Mouse (Mus musculus): ENCODE data around the gene Eif5a. TPM values are rescaled to one million over a fixed set of nuclear protein-coding genes. Genes with fewer than 3 reads are reported as not detected.
A peak's percentile ranks its signal among the peaks of the same experiment; 100 is the strongest.

The Eif5a gene
- total and polyA plus RNA-seq, 2 experiments from 2014 or later = 491 to 1,160 TPM

DNA sequence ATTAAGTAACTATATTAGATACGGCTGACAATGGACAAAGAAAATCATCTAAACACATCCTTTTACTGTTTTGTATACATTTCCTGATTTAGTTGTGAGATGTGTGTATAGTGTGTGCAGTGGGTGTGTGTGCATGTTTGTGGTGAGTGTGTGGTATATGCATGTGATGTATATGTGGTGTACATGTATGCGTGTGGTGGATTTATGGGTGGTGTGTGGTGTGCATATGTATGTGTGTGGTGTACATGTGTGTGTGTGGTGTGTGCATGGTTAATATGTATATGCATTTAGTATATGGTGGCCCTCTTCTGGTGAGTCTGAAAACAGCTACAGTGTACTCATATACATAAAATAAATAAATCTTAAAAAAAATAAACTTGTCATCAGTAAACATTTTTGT, 5.7 kb upstream of the Eif5a start:
- DNase-seq (ENCODE audit: low spot score) (no peak), ATAC-seq (no peak)
- H3K27ac ChIP-seq = no peak overlapping the region
- no peaks in the 10 kb centered on the region for H3K9me3 ChIP-seq (ENCODE audit: low read length)
- H3K4me3 ChIP-seq (ENCODE audit: low read length) = no peak overlapping the region
- no peaks in the 10 kb centered on the region for H3K36me3 ChIP-seq (ENCODE audit: insufficient read depth, low read length)
- H3K4me2 ChIP-seq (ENCODE audit: low read depth, low read length) = no peak overlapping the region
- H3K4me1 ChIP-seq (ENCODE audit: insufficient read depth, low read length) = peaks cover under 1% of the 10 kb centered on the region; the same call in 1 of the 2 replicates
- H3K27me3 ChIP-seq (ENCODE audit: insufficient read depth, low read length) = no peaks in the 10 kb centered on the region
- no peak for TF ChIP-seq CTCF (IDR thresholded peaks at IDR 0.05; ENCODE audit: low read depth)
- H3K9ac ChIP-seq (replicated peaks; ENCODE audit: low read length) = no peak overlapping the region
- 99% methylated on average over 2 of the region's 2 CpGs for WGBS

DNA sequence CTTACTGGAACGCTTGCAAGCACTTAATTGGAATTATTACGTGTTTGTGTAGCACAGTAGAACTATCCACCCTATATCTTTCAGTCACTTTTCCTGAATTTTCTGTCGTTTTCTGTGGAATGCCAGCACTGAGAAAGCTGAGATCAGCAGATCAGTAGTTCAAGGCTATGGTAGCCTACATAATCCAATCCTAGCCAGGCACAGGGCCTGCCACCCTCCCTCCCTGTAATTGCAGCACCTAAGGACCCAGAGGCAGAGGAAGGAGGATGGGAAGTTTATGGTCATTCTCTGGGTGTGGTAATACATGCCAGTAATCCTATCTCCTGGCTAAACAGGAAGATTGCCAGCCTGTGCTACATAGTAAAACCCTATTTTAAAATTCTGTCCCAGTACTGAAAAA, 1.0 kb upstream of the Eif5a start:
- Histone ChIP-seq H3K4me2 (ENCODE audit: low read depth, low read length) (peak overlapping the region; percentile 63; the same call in 1 of the 2 replicates), H3K27me3 (ENCODE audit: insufficient read depth, low read length) (no peaks in the 10 kb centered on the region), H3K4me3 (ENCODE audit: low read length) (no peak overlapping the region), H3K36me3 (ENCODE audit: insufficient read depth, low read length) (peaks cover 11% of the 10 kb centered on the region), H3K9ac (replicated peaks; ENCODE audit: low read length) (no peak overlapping the region), H3K27ac (no peak overlapping the region), H3K4me1 (ENCODE audit: insufficient read depth, low read length) (peaks cover 10% of the 10 kb centered on the region), H3K9me3 (ENCODE audit: low read length) (no peaks in the 10 kb centered on the region)
- 63% methylated on average over 3 of the region's 3 CpGs for WGBS
- no peak for TF ChIP-seq CTCF (IDR thresholded peaks at IDR 0.05; ENCODE audit: low read depth)
- DNase-seq (ENCODE audit: low spot score) = no peak
- ATAC-seq = no peak

DNA sequence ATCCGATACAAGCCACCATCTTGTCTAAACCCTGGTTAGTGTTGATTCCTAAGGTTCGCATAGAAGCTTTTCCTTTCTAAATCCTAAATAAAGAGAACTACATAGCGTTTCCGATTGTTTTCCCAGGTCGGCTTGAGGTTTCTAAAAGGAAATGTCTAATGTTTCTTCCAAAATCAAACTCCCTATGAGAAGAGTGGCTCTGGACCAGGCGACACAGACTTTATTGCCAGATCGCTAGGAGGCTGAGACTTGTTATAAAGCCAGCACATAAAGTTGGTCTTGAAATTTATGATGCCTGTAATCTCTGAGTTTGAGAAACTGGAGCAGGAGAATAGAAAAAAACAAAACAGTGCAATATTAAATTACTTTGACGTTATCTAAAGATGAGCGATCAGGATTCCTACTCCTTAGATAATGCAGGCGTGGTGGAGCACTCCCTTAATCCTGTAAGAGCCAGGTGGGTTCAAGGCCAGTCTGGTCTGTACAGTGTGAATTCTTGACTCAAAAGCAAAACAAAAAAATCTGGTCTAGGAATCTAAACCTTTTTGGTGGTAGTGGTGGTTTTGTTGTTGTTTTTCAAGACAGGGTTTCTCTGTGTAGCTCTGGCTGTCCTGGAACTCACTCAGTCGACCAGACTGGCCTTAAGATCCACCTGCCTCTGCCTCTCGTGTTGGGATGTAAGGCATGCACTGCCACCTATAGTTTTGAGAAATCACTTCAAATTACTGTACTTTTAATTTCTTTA, 426 bp upstream of the Eif5a start:
- Histone ChIP-seq H3K36me3 (ENCODE audit: insufficient read depth, low read length) (peaks cover 17% of the 10 kb centered on the region), H3K27me3 (ENCODE audit: insufficient read depth, low read length) (no peaks in the 10 kb centered on the region), H3K4me1 (ENCODE audit: insufficient read depth, low read length) (peaks cover 10% of the 10 kb centered on the region), H3K9me3 (ENCODE audit: low read length) (no peaks in the 10 kb centered on the region), H3K4me3 (ENCODE audit: low read length) (peak overlapping the region; percentile 85), H3K4me2 (ENCODE audit: low read depth, low read length) (peak overlapping the region; percentile 63), H3K27ac (peak overlapping the region; percentile 87), H3K9ac (replicated peaks; ENCODE audit: low read length) (peak overlapping the region; percentile 53)
- TF ChIP-seq CTCF (IDR thresholded peaks at IDR 0.05; ENCODE audit: low read depth) = peak; percentile 25
- DNase-seq (ENCODE audit: low spot score) (no peak), ATAC-seq (no peak)
- WGBS = 4% methylated on average over 12 of the region's 12 CpGs

DNA sequence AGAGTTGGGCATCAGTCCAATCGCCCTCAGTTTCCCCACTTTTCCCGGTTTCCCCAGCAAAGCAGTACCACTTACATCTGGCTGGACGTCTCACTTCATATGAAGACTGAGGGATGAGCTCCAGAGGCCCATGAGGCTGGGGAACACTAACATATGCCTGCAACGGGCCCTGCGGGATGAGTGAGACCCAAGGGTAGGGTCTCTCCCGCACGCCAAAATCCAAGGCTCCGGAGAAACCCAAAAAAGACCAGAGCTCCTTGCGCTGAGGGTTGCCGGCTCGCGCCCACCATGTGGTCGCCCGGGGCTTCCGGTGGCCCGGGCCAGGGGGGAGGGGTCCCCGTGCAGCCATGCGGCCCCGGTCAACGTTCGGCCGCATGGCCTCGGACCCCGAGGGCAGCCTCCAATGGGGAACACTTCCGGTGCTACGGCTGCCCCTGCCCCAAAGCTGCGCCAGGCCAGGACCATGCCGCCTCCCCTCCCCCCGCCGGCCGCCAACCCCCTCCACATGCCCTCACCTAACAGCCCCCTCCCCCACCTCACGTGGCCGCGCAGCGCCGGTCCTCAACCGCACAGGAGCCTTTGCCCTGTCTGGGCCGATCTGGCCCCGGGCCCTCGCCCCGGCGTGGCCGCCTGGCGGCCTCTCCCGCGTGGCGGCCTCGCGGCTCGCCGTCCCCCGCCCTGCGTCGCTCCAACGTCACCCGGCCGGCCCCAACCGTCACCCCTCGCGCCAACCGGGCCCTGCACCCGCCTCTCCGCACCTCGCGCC, 1.3 kb downstream of the Eif5a start:
- under 1% methylated on average over 50 of the region's 65 CpGs for WGBS
- ATAC-seq (no peak), DNase-seq (ENCODE audit: low spot score) (peak; percentile 45)
- H3K9me3 ChIP-seq (ENCODE audit: low read length) = no peaks in the 10 kb centered on the region
- peaks cover 10% of the 10 kb centered on the region for H3K4me1 ChIP-seq (ENCODE audit: insufficient read depth, low read length)
- H3K4me3 ChIP-seq (ENCODE audit: low read length) = peak overlapping the region; percentile 85
- peak overlapping the region; percentile 96 for H3K27ac ChIP-seq
- peak overlapping the region; percentile 95 for H3K9ac ChIP-seq (replicated peaks; ENCODE audit: low read length)
- TF ChIP-seq CTCF (IDR thresholded peaks at IDR 0.05; ENCODE audit: low read depth) = no peak
- peak overlapping the region; percentile 79 for H3K4me2 ChIP-seq (ENCODE audit: low read depth, low read length)
- H3K36me3 ChIP-seq (ENCODE audit: insufficient read depth, low read length) = peaks cover 31% of the 10 kb centered on the region
- H3K27me3 ChIP-seq (ENCODE audit: insufficient read depth, low read length) = no peaks in the 10 kb centered on the region

DNA sequence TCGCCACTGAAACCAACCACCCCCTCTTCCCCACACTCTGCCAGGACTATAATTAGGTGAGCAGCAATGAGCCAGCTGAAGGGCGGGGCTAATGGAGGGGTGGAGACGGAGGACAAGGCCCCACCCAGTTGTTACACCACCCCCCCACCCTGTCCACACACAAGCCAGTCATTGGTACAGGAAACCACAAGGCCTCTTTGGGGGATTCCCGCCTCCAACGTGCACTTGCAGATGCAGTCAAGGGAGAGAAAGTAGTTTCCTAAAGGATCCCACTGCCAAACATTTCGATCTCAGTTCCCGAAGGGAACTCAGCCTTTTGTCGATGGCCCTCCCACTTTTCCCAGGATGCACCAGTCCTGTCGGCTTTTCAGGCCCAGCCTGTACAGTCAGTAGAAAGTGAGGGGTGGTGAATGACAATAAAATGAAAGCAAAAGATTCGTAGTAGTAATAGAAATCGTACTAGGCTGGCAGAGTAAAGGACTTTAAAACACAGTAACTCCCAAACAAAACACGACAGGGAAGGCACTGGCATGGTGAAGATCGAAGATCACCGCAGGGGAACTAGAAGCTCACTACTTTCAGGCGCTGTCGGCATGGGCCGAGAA, 2.0 kb downstream of the Eif5a start:
- 1% methylated on average over 17 of the region's 17 CpGs for WGBS
- H3K4me1 ChIP-seq (ENCODE audit: insufficient read depth, low read length) = peaks cover 12% of the 10 kb centered on the region
- ATAC-seq (no peak), DNase-seq (ENCODE audit: low spot score) (peak; percentile 78)
- H3K4me2 ChIP-seq (ENCODE audit: low read depth, low read length) = peak overlapping the region; percentile 79
- H3K9ac ChIP-seq (replicated peaks; ENCODE audit: low read length) = peak overlapping the region; percentile 95
- H3K27ac ChIP-seq = peak overlapping the region; percentile 96
- peak overlapping the region; percentile 85 for H3K4me3 ChIP-seq (ENCODE audit: low read length)
- no peaks in the 10 kb centered on the region for H3K27me3 ChIP-seq (ENCODE audit: insufficient read depth, low read length)
- no peak for TF ChIP-seq CTCF (IDR thresholded peaks at IDR 0.05; ENCODE audit: low read depth)
- peaks cover 37% of the 10 kb centered on the region for H3K36me3 ChIP-seq (ENCODE audit: insufficient read depth, low read length)
- H3K9me3 ChIP-seq (ENCODE audit: low read length) = no peaks in the 10 kb centered on the region

DNA sequence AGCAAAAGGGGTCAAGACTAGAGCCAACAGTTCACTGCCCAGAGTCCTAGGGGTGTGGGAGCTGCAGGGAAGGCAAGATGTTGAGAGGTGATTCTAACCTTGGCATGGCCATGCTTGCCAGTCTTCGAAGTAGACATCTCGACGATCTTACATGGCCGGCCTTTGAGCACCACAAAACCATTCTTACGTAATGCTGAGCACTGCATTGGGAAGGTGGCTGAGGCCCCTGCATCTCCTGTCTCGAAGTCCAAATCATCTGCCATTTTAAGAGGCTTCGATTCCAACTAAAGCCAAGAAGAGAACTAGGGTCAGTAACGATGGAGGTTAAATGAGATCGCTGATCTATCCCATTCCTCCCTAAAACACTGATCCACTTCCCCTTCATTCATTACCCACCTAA, 2.7 kb downstream of the Eif5a start:
- H3K4me2 ChIP-seq (ENCODE audit: low read depth, low read length) = peak overlapping the region; percentile 79
- H3K9ac ChIP-seq (replicated peaks; ENCODE audit: low read length) = peak overlapping the region; percentile 95; the same call in 1 of the 2 replicates
- no peaks in the 10 kb centered on the region for H3K27me3 ChIP-seq (ENCODE audit: insufficient read depth, low read length)
- H3K4me1 ChIP-seq (ENCODE audit: insufficient read depth, low read length) = peaks cover 15% of the 10 kb centered on the region
- peaks cover 37% of the 10 kb centered on the region for H3K36me3 ChIP-seq (ENCODE audit: insufficient read depth, low read length)
- no peak for TF ChIP-seq CTCF (IDR thresholded peaks at IDR 0.05; ENCODE audit: low read depth)
- no peak overlapping the region for H3K27ac ChIP-seq
- peak overlapping the region; percentile 85; the same call in 1 of the 2 replicates for H3K4me3 ChIP-seq (ENCODE audit: low read length)
- WGBS = 80% methylated on average over 9 of the region's 9 CpGs
- DNase-seq (ENCODE audit: low spot score) = no peak
- no peaks in the 10 kb centered on the region for H3K9me3 ChIP-seq (ENCODE audit: low read length)
- no peak for ATAC-seq

All from hindbrain, postnatal 0 days (tissue).